Comparison of ENCODE assay signal across 14 mouse cellular contexts in genomic region chr3:116474602-116475001, GRCm38 (mm10). TPM values are rescaled to one million over a fixed set of nuclear protein-coding genes. Genes with fewer than 3 reads are reported as not detected.
DNase-seq lines count a peak whose midpoint lies in the region; ATAC-seq lines count a peak whose summit lies in the region.
"Had no signal": no experiment of that assay in that cellular context is flagged by ENCODE, and none has a peak within 500 bp of the region (broad histone marks: within the 10 kb centered on the region; RNA-seq: fewer than 3 reads in every experiment).

No protein-coding gene starts in this region.

- DNase-seq in left cerebral cortex, adult 11 months (ENCODE audit: low spot score) = peak; percentile 10
- DNase-seq in left cerebral cortex, postnatal 14 days (ENCODE audit: low spot score in 2 of 2) = no peak
- DNase-seq in CD4-positive helper T cell, adult 2 months (ENCODE audit: low read depth, low spot score) = peak; percentile 34
- peak; percentile 63 for DNase-seq in adrenal gland, adult 2 months
- DNase-seq in kidney, adult 9 months = no peak
- DNase-seq in spleen, postnatal 4 days (ENCODE audit: low spot score in 2 of 2) = no peak
- DNase-seq: cerebellum, postnatal 36 days; gastrocnemius, postnatal 10 days; heart, postnatal 36 days; left cerebral cortex, postnatal 4 days; lung, embryonic 14.5 days; spleen, adult 18-20 months; thymus, postnatal 25 days had no signal

- intact Hi-C loops in left cerebral cortex, postnatal 14 days (cut with DNase I) = no loop called here

- peak; percentile 99 for ATAC-seq in inflammation-experienced regulatory T-cells, adult 6 months

RNA-seq across cellular contexts. Expression of gene Rtca, which starts 33.4 kb away (rescaled TPM):
- 10 to 100 TPM; 62.1 to 63.5 TPM for total RNA-seq in left cerebral cortex, postnatal 14 days (2021)
- total RNA-seq in adrenal gland, adult 2 months (2021) = 10 to 100 TPM; 27.4 to 37.1 TPM
- polyA plus RNA-seq in adrenal gland, adult 2 months (2012; rRNA removed) = 28.6 and 40.6 TPM in 2 replicates
- polyA plus RNA-seq in inflammation-experienced regulatory T-cells, adult 6 months (2017; shearing (Covaris generic)) = 10 to 100 TPM; 17.3 to 33.9 (median 19.5) TPM

RNA-seq across cellular contexts. Expression of gene Dbt, which starts 38.3 kb away (rescaled TPM):
- 10 to 100 TPM; 18.8 to 18.9 TPM for total RNA-seq in left cerebral cortex, postnatal 14 days (2021)
- total RNA-seq in adrenal gland, adult 2 months (2021) = 10 to 100 TPM; 83.9 to 91.5 TPM
- 13.2 and 21.4 TPM in 2 replicates for polyA plus RNA-seq in adrenal gland, adult 2 months (2012; rRNA removed)
- 10 to 100 TPM in 2 of 3 experiments, 1 to 10 TPM in 1; 10.0 to 15.1 (median 13.2) TPM for polyA plus RNA-seq in inflammation-experienced regulatory T-cells, adult 6 months (2017; shearing (Covaris generic))

RNA-seq across cellular contexts. Expression of gene Cdc14a, which starts 50.8 kb away (rescaled TPM):
- total RNA-seq in left cerebral cortex, postnatal 14 days (2021) = 1 to 10 TPM; 3.4 to 4.4 TPM
- 10 to 100 TPM; 11.0 to 14.9 TPM for total RNA-seq in adrenal gland, adult 2 months (2021)
- 10.8 and 14.0 TPM in 2 replicates for polyA plus RNA-seq in adrenal gland, adult 2 months (2012; rRNA removed)
- 10 to 100 TPM; 10.1 to 13.1 (median 12.5) TPM for polyA plus RNA-seq in inflammation-experienced regulatory T-cells, adult 6 months (2017; shearing (Covaris generic))

Comparison
In these comparisons a context has a peak if more than half of its experiments do, and no peak if none do; other contexts are left out.
1. DNase-seq: peak in left cerebral cortex, adult 11 months (single experiment), CD4-positive helper T cell, adult 2 months (single experiment) and adrenal gland, adult 2 months (single experiment); none in left cerebral cortex, postnatal 14 days (0 of 2), kidney, adult 9 months (single experiment) and spleen, postnatal 4 days (0 of 2).
2. RNA of gene Dbt, which starts 38.3 kb away (total RNA-seq): 83.9 to 91.5 TPM in adrenal gland, adult 2 months; 18.8 to 18.9 TPM in left cerebral cortex, postnatal 14 days; every median in the first group is over 4 times any median in the second.